Mouse (Mus musculus): Measurements from ENCODE around the gene Tpra1. TPM values are rescaled to one million over a fixed set of nuclear protein-coding genes. Genes with fewer than 3 reads are reported as not detected.

The Tpra1 gene
- polyA plus RNA-seq (2012; rRNA removed), result 257 and 298 TPM in 2 replicates

GRCm38 (mm10) chr6:88901947-88902820 is at the start of gene Tpra1:
Gene Tpra1 (plus strand): TSS chr6:88902251.

GRCm38 (mm10) chr6:88874868-88875508 is 27.1 kb upstream of the Tpra1 start, which contains the start of gene Podxl2:
Gene Podxl2 (minus strand): TSS chr6:88875044.

GRCm38 (mm10) chr6:88898534-88899048 is 3.5 kb upstream of the Tpra1 start, which contains the start of gene Mcm2:
Gene Mcm2 (minus strand): TSS chr6:88898780.

Other genes starting within 250 kb of the Tpra1 start
- 123 and 129 TPM in 2 replicates for gene Mgll, start 177.8 kb upstream of the Tpra1 start, polyA plus RNA-seq (2012; rRNA removed)
- gene Abtb1, start 60.3 kb upstream of the Tpra1 start, polyA plus RNA-seq (2012; rRNA removed), result 97.5 and 98.5 TPM in 2 replicates
- gene Podxl2, start 27.2 kb upstream of the Tpra1 start, polyA plus RNA-seq (2012; rRNA removed), result 227 and 256 TPM in 2 replicates
- gene Mcm2, start 3.5 kb upstream of the Tpra1 start, polyA plus RNA-seq (2012; rRNA removed), result 59.0 and 69.7 TPM in 2 replicates